Mouse (Mus musculus): ENCODE data around the gene Rpl3l. TPM values are rescaled to one million over a fixed set of nuclear protein-coding genes. Genes with fewer than 3 reads are reported as not detected.

Rpl3l gene
- polyA plus RNA-seq, 1 experiment from 2014 or later = not detected

DNA sequence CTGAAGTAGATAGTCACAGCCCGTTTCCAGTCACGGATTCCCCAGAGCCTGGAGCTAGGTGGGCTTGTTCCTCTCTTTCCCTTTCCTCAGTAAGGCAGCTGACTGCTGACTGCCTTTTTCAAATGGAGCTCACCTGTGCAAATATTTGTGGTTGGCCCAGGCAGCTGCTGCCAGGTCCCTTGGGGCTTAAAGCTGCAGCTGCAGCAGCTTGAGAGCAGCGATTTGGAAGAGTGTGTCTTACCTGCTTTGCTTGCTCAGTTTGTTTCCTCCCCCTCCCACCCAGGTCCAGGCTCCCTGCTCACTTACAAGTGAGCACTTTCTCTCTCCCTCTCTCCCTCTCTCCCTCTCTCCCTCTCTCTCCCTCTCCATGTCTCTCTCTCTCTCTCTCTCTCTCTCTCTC is 41.5 kb downstream of the Rpl3l start:
- Histone ChIP-seq H3K36me3 (ENCODE audit: control insufficient read depth, insufficient read depth, low read length) (no peaks in the 10 kb centered on the region), H3K27ac (ENCODE audit: low read depth, low read length) (no peak overlapping the region), H3K4me1 (ENCODE audit: control insufficient read depth, insufficient read depth, low read length) (no peaks in the 10 kb centered on the region), H3K9me3 (ENCODE audit: control insufficient read depth, low read length) (peaks cover 4% of the 10 kb centered on the region; the same call in 1 of the 2 replicates), H3K27me3 (ENCODE audit: control insufficient read depth, insufficient read depth, low read length) (no peaks in the 10 kb centered on the region), H3K4me3 (ENCODE audit: low read depth, low read length) (no peak overlapping the region), H3K9ac (ENCODE audit: low read length) (no peak overlapping the region), H3K4me2 (no peak overlapping the region)
- DNase-seq (ENCODE audit: low spot score, missing footprints) = peak; percentile 56
- ATAC-seq (ENCODE audit: low FRiP score) = no peak
- WGBS = 54% methylated on average over 3 of the region's 3 CpGs

DNA sequence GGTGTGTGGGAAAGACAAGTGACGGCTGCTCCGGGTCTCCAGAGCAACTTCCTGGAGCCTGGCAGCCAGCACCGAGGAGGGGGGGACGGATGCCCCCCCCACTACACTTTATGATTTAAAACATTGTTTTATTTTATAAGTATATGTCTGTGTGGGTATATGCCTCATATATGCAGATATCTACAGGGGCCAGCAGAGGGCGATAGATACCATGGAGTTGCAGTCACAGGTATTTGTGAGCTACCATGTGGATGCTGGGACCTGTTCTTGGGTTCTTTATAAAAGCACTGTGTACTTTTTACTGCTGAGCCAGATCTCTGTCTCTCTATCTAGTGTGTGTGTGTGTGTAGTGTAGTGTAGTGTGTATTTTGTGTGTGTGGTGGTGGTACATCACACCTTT is 45.6 kb downstream of the Rpl3l start:
- ATAC-seq (ENCODE audit: low FRiP score) = no peak
- H3K9ac ChIP-seq (ENCODE audit: low read length) = no peak overlapping the region
- no peak for DNase-seq (ENCODE audit: low spot score, missing footprints)
- H3K4me1 ChIP-seq (ENCODE audit: control insufficient read depth, insufficient read depth, low read length) = no peaks in the 10 kb centered on the region
- no peak overlapping the region for H3K4me3 ChIP-seq (ENCODE audit: low read depth, low read length)
- no peak overlapping the region for H3K4me2 ChIP-seq
- H3K36me3 ChIP-seq (ENCODE audit: control insufficient read depth, insufficient read depth, low read length) = no peaks in the 10 kb centered on the region
- H3K27ac ChIP-seq (ENCODE audit: low read depth, low read length) = no peak overlapping the region
- H3K27me3 ChIP-seq (ENCODE audit: control insufficient read depth, insufficient read depth, low read length) = no peaks in the 10 kb centered on the region
- H3K9me3 ChIP-seq (ENCODE audit: control insufficient read depth, low read length) = peaks cover 4% of the 10 kb centered on the region; the same call in 1 of the 2 replicates
- WGBS = 83% methylated on average over 5 of the region's 5 CpGs

DNA sequence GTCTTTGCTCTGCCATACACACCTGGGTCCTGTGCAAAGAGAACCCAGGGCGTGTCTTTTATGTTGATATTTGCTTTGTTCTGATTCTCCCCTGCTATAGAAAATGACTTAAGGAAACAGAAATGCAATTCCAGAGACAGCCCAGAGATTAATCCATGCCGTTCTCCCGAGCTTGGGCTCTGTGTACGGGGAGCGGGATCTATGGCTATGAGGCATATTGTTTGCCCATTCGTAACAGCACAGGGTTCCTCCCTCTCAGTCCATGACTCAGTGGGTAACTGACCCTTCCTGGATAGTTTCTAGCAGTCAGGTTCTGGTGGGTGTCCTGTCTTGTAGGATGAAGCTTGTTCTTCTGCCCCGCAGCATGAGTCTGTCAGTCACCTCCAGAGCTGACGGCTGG is 47.6 kb downstream of the Rpl3l start:
- Histone ChIP-seq H3K4me1 (ENCODE audit: control insufficient read depth, insufficient read depth, low read length) (no peaks in the 10 kb centered on the region), H3K27ac (ENCODE audit: low read depth, low read length) (no peak overlapping the region), H3K4me3 (ENCODE audit: low read depth, low read length) (no peak overlapping the region), H3K9ac (ENCODE audit: low read length) (no peak overlapping the region), H3K36me3 (ENCODE audit: control insufficient read depth, insufficient read depth, low read length) (no peaks in the 10 kb centered on the region), H3K27me3 (ENCODE audit: control insufficient read depth, insufficient read depth, low read length) (no peaks in the 10 kb centered on the region), H3K9me3 (ENCODE audit: control insufficient read depth, low read length) (peaks cover 4% of the 10 kb centered on the region; the same call in 1 of the 2 replicates), H3K4me2 (no peak overlapping the region)
- ATAC-seq (ENCODE audit: low FRiP score) (no peak), DNase-seq (ENCODE audit: low spot score, missing footprints) (no peak)
- 82% methylated on average over 8 of the region's 8 CpGs for WGBS

DNA sequence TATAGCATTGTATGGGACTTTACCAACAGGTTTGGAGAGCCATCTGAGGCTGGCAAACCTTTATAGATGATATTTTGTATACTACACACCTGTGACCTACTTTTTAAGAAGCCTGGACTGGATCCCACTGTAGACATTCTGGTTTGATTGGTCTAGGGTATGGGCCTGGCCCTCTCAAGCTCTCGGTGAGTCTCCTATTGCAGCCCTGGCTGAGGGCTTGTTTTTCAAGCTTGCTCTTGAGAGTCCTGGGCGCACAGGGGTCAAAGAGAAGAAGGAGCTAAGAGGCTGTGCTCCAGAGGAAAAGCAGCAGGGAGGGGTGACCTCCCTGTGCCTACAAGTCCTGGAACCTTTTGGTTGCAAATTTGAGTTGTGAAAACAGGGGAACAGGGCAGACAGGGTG is 49.5 kb downstream of the Rpl3l start:
- no peaks in the 10 kb centered on the region for H3K36me3 ChIP-seq (ENCODE audit: control insufficient read depth, insufficient read depth, low read length)
- no peak overlapping the region for H3K9ac ChIP-seq (ENCODE audit: low read length)
- DNase-seq (ENCODE audit: low spot score, missing footprints) (no peak), ATAC-seq (ENCODE audit: low FRiP score) (no peak)
- H3K4me1 ChIP-seq (ENCODE audit: control insufficient read depth, insufficient read depth, low read length) = no peaks in the 10 kb centered on the region
- no peak overlapping the region for H3K4me2 ChIP-seq
- no peak overlapping the region for H3K4me3 ChIP-seq (ENCODE audit: low read depth, low read length)
- no peaks in the 10 kb centered on the region for H3K27me3 ChIP-seq (ENCODE audit: control insufficient read depth, insufficient read depth, low read length)
- 74% methylated on average over 2 of the region's 2 CpGs for WGBS
- H3K9me3 ChIP-seq (ENCODE audit: control insufficient read depth, low read length) = peaks cover 4% of the 10 kb centered on the region; the same call in 1 of the 2 replicates
- H3K27ac ChIP-seq (ENCODE audit: low read depth, low read length) = no peak overlapping the region

DNA sequence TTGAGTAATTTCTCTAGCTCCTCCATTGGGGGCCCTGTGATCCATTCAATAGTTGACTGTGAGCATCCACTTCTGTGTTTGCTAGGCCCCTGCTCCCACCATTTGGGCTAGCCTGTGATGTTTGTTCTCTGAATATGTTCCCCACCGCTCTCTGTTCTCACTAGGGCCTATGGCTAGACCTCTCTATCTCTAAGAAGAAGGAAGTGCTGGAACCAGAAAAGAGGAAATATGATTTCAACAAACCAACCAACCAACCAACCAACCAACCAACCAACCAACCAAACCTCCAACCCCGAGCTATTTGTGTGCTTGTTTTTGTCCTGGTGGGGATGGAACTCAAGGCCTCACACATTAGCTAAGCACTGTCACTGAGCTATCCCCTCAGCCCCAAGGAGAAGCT is 53.2 kb downstream of the Rpl3l start:
- no peak overlapping the region for H3K4me2 ChIP-seq
- H3K27me3 ChIP-seq (ENCODE audit: control insufficient read depth, insufficient read depth, low read length) = no peaks in the 10 kb centered on the region
- H3K27ac ChIP-seq (ENCODE audit: low read depth, low read length) = no peak overlapping the region
- no peaks in the 10 kb centered on the region for H3K36me3 ChIP-seq (ENCODE audit: control insufficient read depth, insufficient read depth, low read length)
- H3K9me3 ChIP-seq (ENCODE audit: control insufficient read depth, low read length) = no peaks in the 10 kb centered on the region
- DNase-seq (ENCODE audit: low spot score, missing footprints) (no peak), ATAC-seq (ENCODE audit: low FRiP score) (no peak)
- no peaks in the 10 kb centered on the region for H3K4me1 ChIP-seq (ENCODE audit: control insufficient read depth, insufficient read depth, low read length)
- H3K9ac ChIP-seq (ENCODE audit: low read length) = no peak overlapping the region
- WGBS = 92% methylated on average over 2 of the region's 2 CpGs
- no peak overlapping the region for H3K4me3 ChIP-seq (ENCODE audit: low read depth, low read length)

Other genes starting within 250 kb of the Rpl3l start
- gene Mlst8, start 248.7 kb upstream of the Rpl3l start, polyA plus RNA-seq (2014; fragmentation: Nextera tagmentation; extraction: Ambion mirVana) = 28.9 and 30.3 TPM in 2 replicates
- 5.5 and 6.2 TPM in 2 replicates for gene Caskin1, start 239.2 kb upstream of the Rpl3l start, polyA plus RNA-seq (2014; fragmentation: Nextera tagmentation; extraction: Ambion mirVana)
- gene Traf7, start 199.9 kb upstream of the Rpl3l start, polyA plus RNA-seq (2014; fragmentation: Nextera tagmentation; extraction: Ambion mirVana) = 67.1 and 80.8 TPM in 2 replicates
- 1.8 and 2.2 TPM in 2 replicates for gene Rab26, start 193.6 kb upstream of the Rpl3l start, polyA plus RNA-seq (2014; fragmentation: Nextera tagmentation; extraction: Ambion mirVana)
- 11.9 and 18.5 TPM in 2 replicates for gene Pkd1, start 178.0 kb upstream of the Rpl3l start, polyA plus RNA-seq (2014; fragmentation: Nextera tagmentation; extraction: Ambion mirVana)
- gene Tsc2, start 95.2 kb upstream of the Rpl3l start, polyA plus RNA-seq (2014; fragmentation: Nextera tagmentation; extraction: Ambion mirVana) = 50.6 and 57.6 TPM in 2 replicates
- 14.4 and 18.4 TPM in 2 replicates for gene Nthl1, start 95.1 kb upstream of the Rpl3l start, polyA plus RNA-seq (2014; fragmentation: Nextera tagmentation; extraction: Ambion mirVana)
- gene Slc9a3r2, start 77.5 kb upstream of the Rpl3l start, polyA plus RNA-seq (2014; fragmentation: Nextera tagmentation; extraction: Ambion mirVana) = 36.1 and 36.4 TPM in 2 replicates
- not detected in 2 replicates for gene Npw, start 69.4 kb upstream of the Rpl3l start, polyA plus RNA-seq (2014; fragmentation: Nextera tagmentation; extraction: Ambion mirVana)
- gene Zfp598, start 58.1 kb upstream of the Rpl3l start, polyA plus RNA-seq (2014; fragmentation: Nextera tagmentation; extraction: Ambion mirVana) = 23.5 and 24.9 TPM in 2 replicates
- gene Syngr3, start 37.9 kb upstream of the Rpl3l start, polyA plus RNA-seq (2014; fragmentation: Nextera tagmentation; extraction: Ambion mirVana) = 12.7 and 13.4 TPM in 2 replicates
- 54.8 and 59.6 TPM in 2 replicates for gene Gfer, start 31.7 kb upstream of the Rpl3l start, polyA plus RNA-seq (2014; fragmentation: Nextera tagmentation; extraction: Ambion mirVana)
- 0.97 and 1.5 TPM in 2 replicates for gene Noxo1, start 31.6 kb upstream of the Rpl3l start, polyA plus RNA-seq (2014; fragmentation: Nextera tagmentation; extraction: Ambion mirVana)
- 91.0 and 97.5 TPM in 2 replicates for gene Tbl3, start 20.2 kb upstream of the Rpl3l start, polyA plus RNA-seq (2014; fragmentation: Nextera tagmentation; extraction: Ambion mirVana)
- gene Rnf151, start 9.8 kb upstream of the Rpl3l start, polyA plus RNA-seq (2014; fragmentation: Nextera tagmentation; extraction: Ambion mirVana) = 0.22 TPM in 1 of 2 replicates, not detected in the other
- gene Rps2, start 9.7 kb upstream of the Rpl3l start, polyA plus RNA-seq (2014; fragmentation: Nextera tagmentation; extraction: Ambion mirVana) = 1,270 and 1,392 TPM in 2 replicates
- gene Ndufb10, start 3.3 kb upstream of the Rpl3l start, polyA plus RNA-seq (2014; fragmentation: Nextera tagmentation; extraction: Ambion mirVana) = 198 and 210 TPM in 2 replicates
- gene Msrb1, start 8.8 kb downstream of the Rpl3l start, polyA plus RNA-seq (2014; fragmentation: Nextera tagmentation; extraction: Ambion mirVana) = 19.2 and 23.0 TPM in 2 replicates
- gene Hs3st6, start 25.2 kb downstream of the Rpl3l start, polyA plus RNA-seq (2014; fragmentation: Nextera tagmentation; extraction: Ambion mirVana) = 0.18 and 0.23 TPM in 2 replicates
- gene Meiob, start 76.5 kb downstream of the Rpl3l start, polyA plus RNA-seq (2014; fragmentation: Nextera tagmentation; extraction: Ambion mirVana) = not detected in 2 replicates
- 28.2 and 31.0 TPM in 2 replicates for gene Hagh, start 112.3 kb downstream of the Rpl3l start, polyA plus RNA-seq (2014; fragmentation: Nextera tagmentation; extraction: Ambion mirVana)
- gene Fahd1, start 122.5 kb downstream of the Rpl3l start, polyA plus RNA-seq (2014; fragmentation: Nextera tagmentation; extraction: Ambion mirVana) = 18.8 and 21.5 TPM in 2 replicates
- 0.08 TPM in 1 of 2 replicates, not detected in the other for gene Igfals, start 138.2 kb downstream of the Rpl3l start, polyA plus RNA-seq (2014; fragmentation: Nextera tagmentation; extraction: Ambion mirVana)
- gene Nubp2, start 158.5 kb downstream of the Rpl3l start, polyA plus RNA-seq (2014; fragmentation: Nextera tagmentation; extraction: Ambion mirVana) = 70.4 and 73.8 TPM in 2 replicates
- gene Spsb3, start 158.8 kb downstream of the Rpl3l start, polyA plus RNA-seq (2014; fragmentation: Nextera tagmentation; extraction: Ambion mirVana) = 37.3 and 44.4 TPM in 2 replicates
- gene Eme2, start 167.3 kb downstream of the Rpl3l start, polyA plus RNA-seq (2014; fragmentation: Nextera tagmentation; extraction: Ambion mirVana) = 18.4 and 20.8 TPM in 2 replicates
- 68.6 and 73.2 TPM in 2 replicates for gene Mrps34, start 167.3 kb downstream of the Rpl3l start, polyA plus RNA-seq (2014; fragmentation: Nextera tagmentation; extraction: Ambion mirVana)
- 48.0 and 49.5 TPM in 2 replicates for gene Nme3, start 168.7 kb downstream of the Rpl3l start, polyA plus RNA-seq (2014; fragmentation: Nextera tagmentation; extraction: Ambion mirVana)
- gene Mapk8ip3, start 209.2 kb downstream of the Rpl3l start, polyA plus RNA-seq (2014; fragmentation: Nextera tagmentation; extraction: Ambion mirVana) = 31.7 and 36.5 TPM in 2 replicates
- gene Jpt2, start 232.9 kb downstream of the Rpl3l start, polyA plus RNA-seq (2014; fragmentation: Nextera tagmentation; extraction: Ambion mirVana) = 283 and 284 TPM in 2 replicates

Data from midbrain, embryonic 11.5 days (tissue).